Mouse (Mus musculus): ENCODE measurements around the gene Fahd1. TPM values are rescaled to one million over a fixed set of nuclear protein-coding genes. Genes with fewer than 3 reads are reported as not detected.
A peak's percentile ranks its signal among the peaks of the same experiment; 100 is the strongest.

The Fahd1 gene
- polyA plus RNA-seq, 1 experiment from 2014 or later: 49.1 TPM

- Histone ChIP-seq H3K27ac (no peak overlapping the region), H3K36me3 (no peaks in the 10 kb centered on the region), H3K4me2 (no peak overlapping the region), H3K27me3 (peaks cover 13% of the 10 kb centered on the region; the same call in 1 of the 2 replicates), H3K9me3 (replicated peaks) (no peaks in the 10 kb centered on the region), H3K9ac (no peak overlapping the region), H3K4me3 (no peak overlapping the region), H3K4me1 (replicated peaks) (0 out of 2 replicates have a peak, but pooled peaks cover 3% of the 10 kb centered on the region)
- 47% methylated on average over 4 of the region's 4 CpGs for WGBS
- no peak for ATAC-seq (replicated peaks; ENCODE audit: insufficient number of reproducible peaks, insufficient read depth, low FRiP score, low read depth)
Measured at GRCm38 (mm10) chr17:24841133-24841532, 9.0 kb downstream of the Fahd1 start.

- Histone ChIP-seq H3K9me3 (replicated peaks) (no peaks in the 10 kb centered on the region), H3K4me2 (no peak overlapping the region), H3K36me3 (no peaks in the 10 kb centered on the region), H3K9ac (no peak overlapping the region), H3K4me3 (no peak overlapping the region), H3K4me1 (replicated peaks) (0 out of 2 replicates have a peak, but pooled peaks cover 3% of the 10 kb centered on the region), H3K27me3 (peaks cover 17% of the 10 kb centered on the region), H3K27ac (no peak overlapping the region)
- ATAC-seq (replicated peaks; ENCODE audit: insufficient number of reproducible peaks, insufficient read depth, low FRiP score, low read depth): no peak
- WGBS: 49% methylated on average over 5 of the region's 5 CpGs
Measured at GRCm38 (mm10) chr17:24840341-24840740, 9.8 kb downstream of the Fahd1 start.

- Histone ChIP-seq H3K4me1 (replicated peaks) (0 out of 2 replicates have a peak, but pooled peaks cover 2% of the 10 kb centered on the region), H3K4me3 (no peak within 1 kb of the TSS), H3K9me3 (replicated peaks) (no peaks in the 10 kb centered on the region), H3K9ac (no peak within 1 kb of the TSS), H3K36me3 (no peaks in the 10 kb centered on the region), H3K27me3 (peaks cover 17% of the 10 kb centered on the region), H3K27ac (no peak within 1 kb of the TSS), H3K4me2 (no peak within 1 kb of the TSS)
- no peak for ATAC-seq (replicated peaks; ENCODE audit: insufficient number of reproducible peaks, insufficient read depth, low FRiP score, low read depth)
- 45% methylated on average over 8 of the region's 8 CpGs for WGBS
Measured at GRCm38 (mm10) chr17:24839842-24840241, 10.3 kb downstream of the Fahd1 start, which contains the start of gene Hagh. Gene Hagh (plus strand): TSS chr17:24840143.

GRCm38 (mm10) chr17:24821351-24822280 lies 28.5 kb downstream of the Fahd1 start:
- no peak overlapping the region for H3K9ac ChIP-seq
- H3K4me2 ChIP-seq: no peak overlapping the region
- 40% methylated on average over 3 of the region's 3 CpGs for WGBS
- no peaks in the 10 kb centered on the region for H3K4me1 ChIP-seq (replicated peaks)
- H3K9me3 ChIP-seq (replicated peaks): no peaks in the 10 kb centered on the region
- no peak for ATAC-seq (replicated peaks; ENCODE audit: insufficient number of reproducible peaks, insufficient read depth, low FRiP score, low read depth)
- no peak overlapping the region for H3K4me3 ChIP-seq
- H3K27me3 ChIP-seq: peaks cover 19% of the 10 kb centered on the region
- no peak overlapping the region for H3K27ac ChIP-seq
- H3K36me3 ChIP-seq: no peaks in the 10 kb centered on the region

- 61% methylated on average over 2 of the region's 2 CpGs for WGBS
- peaks cover 6% of the 10 kb centered on the region; the same call in 1 of the 2 replicates for H3K27me3 ChIP-seq
- no peaks in the 10 kb centered on the region for H3K4me1 ChIP-seq (replicated peaks)
- no peak for ATAC-seq (replicated peaks; ENCODE audit: insufficient number of reproducible peaks, insufficient read depth, low FRiP score, low read depth)
- H3K9ac ChIP-seq: no peak overlapping the region
- no peaks in the 10 kb centered on the region for H3K9me3 ChIP-seq (replicated peaks)
- no peak overlapping the region for H3K27ac ChIP-seq
- H3K36me3 ChIP-seq: no peaks in the 10 kb centered on the region
- H3K4me3 ChIP-seq: no peak overlapping the region
- H3K4me2 ChIP-seq: no peak overlapping the region
Measured at GRCm38 (mm10) chr17:24819469-24819868, 30.7 kb downstream of the Fahd1 start.

- no peak overlapping the region for H3K9ac ChIP-seq
- 39% methylated on average over 6 of the region's 6 CpGs for WGBS
- no peak overlapping the region for H3K4me3 ChIP-seq
- ATAC-seq (replicated peaks; ENCODE audit: insufficient number of reproducible peaks, insufficient read depth, low FRiP score, low read depth): no peak
- H3K9me3 ChIP-seq (replicated peaks): no peaks in the 10 kb centered on the region
- peaks cover 4% of the 10 kb centered on the region for H3K27me3 ChIP-seq
- no peaks in the 10 kb centered on the region for H3K4me1 ChIP-seq (replicated peaks)
- no peak overlapping the region for H3K4me2 ChIP-seq
- no peak overlapping the region for H3K27ac ChIP-seq
- no peaks in the 10 kb centered on the region for H3K36me3 ChIP-seq
Measured at GRCm38 (mm10) chr17:24818172-24818571, 32.0 kb downstream of the Fahd1 start.

- Histone ChIP-seq H3K4me2 (no peak overlapping the region), H3K36me3 (no peaks in the 10 kb centered on the region), H3K27ac (no peak overlapping the region), H3K9me3 (replicated peaks) (no peaks in the 10 kb centered on the region), H3K9ac (no peak overlapping the region), H3K27me3 (peaks cover 4% of the 10 kb centered on the region), H3K4me3 (no peak overlapping the region), H3K4me1 (replicated peaks) (no peaks in the 10 kb centered on the region)
- no peak for ATAC-seq (replicated peaks; ENCODE audit: insufficient number of reproducible peaks, insufficient read depth, low FRiP score, low read depth)
- 19% methylated on average over 1 of the region's 1 CpGs for WGBS
Measured at GRCm38 (mm10) chr17:24817503-24817902, 32.7 kb downstream of the Fahd1 start.

- no peak overlapping the region for H3K9ac ChIP-seq
- no peak for ATAC-seq (replicated peaks; ENCODE audit: insufficient number of reproducible peaks, insufficient read depth, low FRiP score, low read depth)
- 81% methylated on average over 5 of the region's 5 CpGs for WGBS
- H3K4me2 ChIP-seq: no peak overlapping the region
- H3K27ac ChIP-seq: no peak overlapping the region
- H3K9me3 ChIP-seq (replicated peaks): no peaks in the 10 kb centered on the region
- no peak overlapping the region for H3K4me3 ChIP-seq
- H3K27me3 ChIP-seq: peaks cover 8% of the 10 kb centered on the region
- H3K36me3 ChIP-seq: no peaks in the 10 kb centered on the region
- H3K4me1 ChIP-seq (replicated peaks): no peaks in the 10 kb centered on the region
Measured at GRCm38 (mm10) chr17:24815256-24815655, 34.9 kb downstream of the Fahd1 start.

GRCm38 (mm10) chr17:24812215-24812614 lies 37.9 kb downstream of the Fahd1 start:
- Histone ChIP-seq H3K4me3 (no peak overlapping the region), H3K9ac (no peak overlapping the region), H3K9me3 (replicated peaks) (no peaks in the 10 kb centered on the region), H3K4me2 (no peak overlapping the region), H3K4me1 (replicated peaks) (no peaks in the 10 kb centered on the region), H3K27ac (no peak overlapping the region), H3K27me3 (peaks cover 21% of the 10 kb centered on the region), H3K36me3 (no peaks in the 10 kb centered on the region)
- WGBS: 35% methylated on average over 2 of the region's 2 CpGs
- ATAC-seq (replicated peaks; ENCODE audit: insufficient number of reproducible peaks, insufficient read depth, low FRiP score, low read depth): no peak

GRCm38 (mm10) chr17:24811211-24811610 lies 39.0 kb downstream of the Fahd1 start:
- Histone ChIP-seq H3K9me3 (replicated peaks) (no peaks in the 10 kb centered on the region), H3K4me1 (replicated peaks) (no peaks in the 10 kb centered on the region), H3K4me2 (no peak overlapping the region), H3K9ac (no peak overlapping the region), H3K4me3 (no peak overlapping the region), H3K27me3 (peaks cover 27% of the 10 kb centered on the region), H3K36me3 (no peaks in the 10 kb centered on the region), H3K27ac (no peak overlapping the region)
- WGBS: 65% methylated on average over 3 of the region's 3 CpGs
- ATAC-seq (replicated peaks; ENCODE audit: insufficient number of reproducible peaks, insufficient read depth, low FRiP score, low read depth): no peak

GRCm38 (mm10) chr17:24803952-24804951 lies 45.9 kb downstream of the Fahd1 start, which contains the start of gene Meiob:
Gene Meiob (plus strand): TSS chr17:24804289.
- H3K27me3 ChIP-seq: peaks cover 47% of the 10 kb centered on the region
- no peaks in the 10 kb centered on the region for H3K36me3 ChIP-seq
- no peak within 1 kb of the TSS for H3K27ac ChIP-seq
- peak; percentile 83 for ATAC-seq (replicated peaks; ENCODE audit: insufficient number of reproducible peaks, insufficient read depth, low FRiP score, low read depth)
- H3K4me1 ChIP-seq (replicated peaks): peaks cover 9% of the 10 kb centered on the region; the same call in 1 of the 2 replicates
- H3K4me2 ChIP-seq: peak within 1 kb of the TSS; percentile 94
- H3K9ac ChIP-seq: peak within 1 kb of the TSS; percentile 69
- H3K9me3 ChIP-seq (replicated peaks): no peaks in the 10 kb centered on the region
- WGBS: under 1% methylated on average over 71 of the region's 71 CpGs
- H3K4me3 ChIP-seq: peak within 1 kb of the TSS; percentile 66

Data from heart, embryonic 15.5 days (tissue).